Mouse (Mus musculus) heart, postnatal 4 days (tissue): ENCODE data around the gene Kap. TPM values are rescaled to one million over a fixed set of nuclear protein-coding genes. Genes with fewer than 3 reads are reported as not detected.
A peak's percentile ranks its signal among the peaks of the same experiment; 100 is the strongest.
"Not testable (repeated sequence)": the region's sequence is repeated elsewhere in the genome, so short reads cannot be mapped to it uniquely, and the experiment has no call there.

Experiments used
- DNase-seq: peaks from one replicate; pipeline ENCODE4 v3.0.0; 2021
- total RNA-seq, 2 experiments: library from RNA; stranded (reverse); gene quantifications; 2 replicates each; pipeline ENCODE4 v1.2.3; 2021

The Kap gene
- total RNA-seq: not detected

DNA sequence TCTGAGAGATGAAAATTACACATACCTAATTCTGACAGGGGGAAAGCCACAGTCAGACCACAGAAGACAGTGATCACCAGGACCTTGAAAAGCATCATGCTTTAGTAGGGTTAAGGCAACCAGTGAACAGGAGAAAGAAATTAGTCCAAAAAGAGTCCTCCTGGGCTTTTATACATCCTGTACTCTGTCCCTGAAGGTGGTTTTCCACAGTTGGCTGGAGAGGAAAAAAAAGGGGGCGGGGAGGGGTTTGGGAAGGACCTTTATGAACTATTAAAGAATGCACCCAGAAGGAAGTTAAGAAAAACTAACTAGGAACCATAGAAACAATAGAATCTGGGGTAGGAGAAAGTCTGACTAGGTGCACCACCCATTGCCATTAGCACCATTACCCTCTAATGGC is at the start of gene Kap:
TSS of gene Kap (minus strand) at position 237 of the 400 bp plus-strand sequence.
- no peak for DNase-seq

DNA sequence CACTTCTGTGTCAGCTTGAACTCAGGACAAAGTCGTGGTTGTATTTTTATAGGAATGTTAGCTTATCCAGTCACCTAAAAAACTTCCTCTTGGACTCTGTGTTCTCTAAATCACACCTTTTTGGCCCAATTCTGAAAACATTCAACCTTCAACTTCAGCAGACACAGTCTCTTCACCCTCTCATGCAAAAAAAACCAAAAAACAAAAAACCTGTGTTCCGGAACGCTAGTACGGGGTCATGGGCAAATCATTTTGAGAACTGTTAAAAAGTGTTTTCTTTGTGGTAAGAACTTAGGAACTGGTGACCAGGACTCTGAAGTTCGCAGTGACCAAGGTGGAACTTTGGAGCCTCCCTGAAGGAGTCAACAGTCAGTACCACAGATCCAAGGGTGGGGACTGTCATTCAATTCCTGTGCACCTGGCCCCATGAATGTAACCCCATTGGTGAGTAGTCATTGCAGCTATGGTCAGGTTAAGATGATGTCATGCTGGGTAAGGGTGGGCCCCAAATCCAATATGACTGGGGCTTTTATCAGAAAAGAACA is 32.4 kb upstream of the Kap start:
- no peak for DNase-seq

DNA sequence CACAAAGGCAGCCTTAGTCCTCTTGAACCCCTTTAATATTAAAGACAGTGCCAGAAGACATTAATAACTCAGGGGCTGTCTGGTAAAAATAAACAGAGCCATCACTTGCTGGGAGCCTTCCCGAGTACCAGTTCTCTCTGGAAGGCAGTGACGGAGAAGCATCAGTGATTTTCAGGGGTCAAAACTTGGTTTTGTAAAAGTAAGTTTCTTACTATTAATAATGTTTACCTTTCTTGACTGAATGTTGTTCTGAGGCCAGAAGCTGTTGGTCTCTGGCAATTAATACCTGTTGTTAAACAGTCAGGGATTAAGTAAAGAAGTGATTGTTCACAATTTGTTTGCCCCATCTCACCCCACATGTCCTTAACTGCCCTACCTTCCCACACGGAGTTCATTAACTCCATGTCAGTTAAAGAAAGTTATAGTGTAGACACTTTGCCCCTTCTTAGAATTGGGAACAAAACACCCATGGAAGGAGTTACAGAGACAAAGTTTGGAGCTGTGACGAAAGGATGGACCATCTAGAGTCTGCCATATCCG is 30.0 kb upstream of the Kap start:
- no peak for DNase-seq

DNA sequence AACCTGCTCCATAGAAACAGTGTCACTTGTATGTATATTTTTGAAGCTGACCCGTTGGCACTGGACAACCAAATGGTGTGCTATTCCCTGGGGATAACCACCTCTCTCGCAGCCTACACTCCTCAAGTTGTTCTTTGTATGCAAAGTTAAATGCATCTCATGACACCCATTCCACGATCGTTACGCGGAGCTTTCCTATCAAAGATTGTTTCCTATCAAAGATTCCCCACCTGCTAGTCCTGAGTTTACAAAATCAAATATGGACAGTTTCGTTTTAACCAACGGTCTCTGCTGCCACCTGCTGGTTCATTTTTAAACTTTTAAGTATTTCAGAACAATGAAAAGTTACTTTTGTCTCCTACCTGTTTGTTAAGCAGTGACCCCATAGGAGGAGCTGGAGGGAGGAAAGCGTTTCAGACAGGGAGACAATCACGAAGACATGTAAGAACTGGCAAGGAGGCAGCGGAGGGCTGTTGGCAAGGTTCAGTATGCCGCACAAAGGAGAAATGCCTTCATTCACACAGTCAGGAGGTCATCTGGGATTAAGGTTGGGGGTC is 22.4 kb upstream of the Kap start:
- peak; percentile 40 for DNase-seq

DNA sequence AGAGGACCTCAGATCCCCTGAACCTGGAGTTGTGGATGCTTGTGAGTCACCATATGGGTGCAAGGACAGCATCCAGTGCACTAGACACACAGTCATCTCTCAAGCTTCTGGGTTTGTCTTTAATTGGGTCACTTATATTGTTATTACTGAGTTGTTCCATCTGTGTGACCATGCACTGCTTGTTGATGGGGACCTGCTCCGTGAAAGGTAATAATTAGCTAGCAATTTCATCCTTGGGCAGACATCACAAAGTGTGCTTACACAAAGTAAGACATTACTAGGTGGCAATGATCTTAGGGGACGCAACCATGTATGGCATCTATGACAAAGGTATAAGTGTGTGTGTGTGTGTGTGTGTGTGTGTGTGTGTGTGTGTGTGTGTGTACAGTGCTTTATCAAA is 19.1 kb upstream of the Kap start:
- DNase-seq: no peak

DNA sequence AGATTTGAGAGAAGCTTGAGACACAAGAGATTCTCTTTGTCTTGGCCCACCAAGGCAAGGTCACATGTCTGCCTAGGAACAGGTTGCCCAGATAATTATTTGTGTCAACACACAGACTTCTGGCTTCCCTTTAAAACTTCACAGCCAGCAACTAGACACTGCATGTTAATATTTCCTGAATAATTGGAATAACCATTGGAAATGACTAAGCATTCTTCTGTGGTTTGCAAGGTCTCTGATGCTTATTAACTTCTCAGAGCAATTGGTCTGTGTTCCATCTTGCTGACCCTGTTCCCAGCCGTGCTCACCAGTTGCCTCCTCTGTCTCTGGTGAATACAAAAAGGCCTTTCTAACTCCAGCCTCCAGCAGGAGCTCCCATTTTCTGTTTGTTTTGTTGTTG is 17.6 kb upstream of the Kap start:
- DNase-seq: no peak

DNA sequence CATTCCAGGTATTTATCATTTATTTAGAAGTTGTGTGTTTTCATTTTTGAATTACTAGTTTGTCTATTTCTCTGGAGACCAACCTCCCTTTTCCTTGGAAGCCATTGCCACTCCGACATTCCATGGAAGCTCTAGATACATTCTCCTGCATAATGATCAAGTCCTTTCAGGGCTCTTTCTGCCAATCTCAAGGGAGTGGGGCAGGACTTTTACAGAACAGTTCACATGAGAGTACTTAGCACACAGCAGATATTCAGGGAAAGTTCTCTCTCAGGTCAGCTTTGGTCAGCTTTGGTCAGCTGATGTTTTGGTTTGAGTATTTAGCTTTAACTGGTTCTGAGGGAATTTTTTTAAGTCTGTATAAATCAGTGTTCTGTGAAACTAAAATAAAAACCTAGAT is 14.8 kb upstream of the Kap start:
- no peak for DNase-seq

DNA sequence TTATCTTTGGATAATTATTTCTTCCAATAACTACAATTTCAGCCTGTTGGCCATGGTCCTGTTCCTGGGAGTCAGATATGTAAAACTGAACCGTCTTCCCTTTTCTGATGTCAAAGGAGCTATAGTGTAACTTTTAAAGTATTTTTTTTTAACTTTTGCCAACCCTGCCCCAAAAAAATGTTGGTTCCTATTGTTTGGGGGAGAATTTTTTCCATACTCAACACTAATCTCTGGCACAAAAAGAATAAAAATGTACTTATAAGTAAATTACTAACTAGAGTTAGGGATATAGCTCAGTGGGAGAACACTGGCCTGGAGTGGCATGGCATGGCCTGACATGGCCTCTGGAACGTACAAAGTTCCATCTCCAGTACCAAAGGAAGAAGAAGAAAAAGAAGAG is 2.3 kb upstream of the Kap start:
- DNase-seq: no peak

DNA sequence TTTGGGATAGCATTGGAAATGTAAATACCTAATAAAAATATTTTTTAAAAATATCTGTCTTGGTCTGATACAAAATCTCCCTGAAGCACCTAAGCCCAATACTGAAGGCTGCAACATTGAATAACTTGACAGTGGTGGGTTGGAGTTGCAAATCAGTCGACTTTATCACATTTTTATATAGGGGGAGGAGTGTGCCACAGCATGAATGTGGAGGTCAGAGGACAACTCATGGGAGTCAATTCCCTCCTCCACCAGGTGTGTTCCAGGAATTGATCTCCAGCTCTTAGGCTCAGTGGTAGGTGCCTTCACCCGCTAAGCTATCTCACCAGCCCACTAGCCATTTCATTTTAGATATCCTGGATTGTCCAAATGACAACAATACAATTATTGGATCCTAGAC is 4.2 kb downstream of the Kap start:
- no peak for DNase-seq

DNA sequence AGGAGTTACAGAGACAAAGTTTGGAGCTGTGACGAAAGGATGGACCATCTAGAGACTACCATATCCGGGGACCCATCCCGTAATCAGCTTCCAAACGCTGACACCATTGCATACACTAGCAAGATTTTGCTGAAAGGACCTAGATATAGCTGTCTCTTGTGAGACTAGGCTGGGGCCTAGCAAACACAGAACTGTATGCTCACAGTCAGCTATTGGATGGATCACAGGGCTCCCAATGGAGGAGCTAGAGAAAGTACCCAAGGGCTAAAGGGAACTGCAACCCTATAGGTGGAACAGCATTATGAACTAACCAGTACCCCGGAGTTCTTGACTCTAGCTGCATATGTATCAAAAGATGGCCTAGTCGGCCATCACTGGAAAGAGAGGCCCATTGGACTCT is 4.7 kb downstream of the Kap start:
- not testable (repeated sequence) for DNase-seq

DNA sequence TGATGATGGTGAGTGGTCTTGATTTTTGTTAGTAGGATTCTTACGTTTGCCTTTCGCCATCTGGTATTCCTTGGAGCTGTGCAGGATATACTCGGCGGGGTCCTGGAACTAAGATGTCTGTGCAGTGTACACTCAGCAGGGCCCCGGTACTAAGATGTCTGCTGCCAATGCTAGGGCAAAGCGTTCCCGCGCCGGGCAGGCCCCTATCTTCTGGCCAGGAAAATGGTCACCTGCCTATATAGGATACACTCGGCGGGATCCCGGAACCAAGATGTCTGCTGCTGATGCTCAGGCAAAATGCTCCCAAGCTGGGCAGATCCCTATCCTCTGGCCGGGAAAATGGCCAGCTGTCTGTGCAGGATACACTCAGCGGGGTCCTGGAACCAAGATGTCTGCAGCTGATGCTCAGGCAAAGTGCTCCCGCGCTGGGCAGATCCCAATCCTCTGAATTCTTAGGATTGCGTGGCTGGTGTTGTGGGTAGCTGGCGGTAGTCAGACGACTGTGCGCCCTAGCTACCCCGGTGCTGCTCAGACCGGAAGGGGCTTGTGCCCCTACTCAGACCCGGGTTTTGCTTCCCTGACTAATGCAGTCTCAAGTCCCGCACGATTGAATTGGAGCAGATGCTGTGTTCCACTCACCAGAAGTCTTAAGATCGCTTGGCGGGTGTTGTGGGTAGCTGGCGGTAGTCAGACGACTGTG is 15.1 kb downstream of the Kap start:
- not testable (repeated sequence) for DNase-seq

DNA sequence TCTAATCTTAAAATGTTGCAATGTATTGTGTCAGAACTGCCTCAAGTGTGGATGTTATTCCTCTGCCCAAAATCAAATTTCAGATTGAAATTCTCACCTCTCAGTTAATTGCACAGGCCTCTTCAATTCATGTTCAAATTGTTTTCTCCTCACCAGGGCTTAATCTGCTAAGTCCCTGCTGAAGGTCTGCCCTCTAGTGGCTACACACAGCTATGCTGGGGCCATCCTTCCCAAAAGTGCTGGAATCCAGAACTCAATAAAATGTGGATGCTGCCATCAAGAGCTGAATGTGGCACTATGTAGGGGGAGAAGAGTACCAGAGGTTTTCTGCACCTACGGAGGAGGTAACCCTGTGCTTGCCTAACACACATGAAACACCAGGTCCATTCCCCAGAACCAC is 41.2 kb downstream of the Kap start:
- DNase-seq: peak; percentile 13

Other genes starting within 250 kb of the Kap start
- 10 to 100 TPM; 28.9 to 32.0 TPM for gene Etv6, start 181.9 kb upstream of the Kap start, total RNA-seq